Mouse (Mus musculus): ENCODE measurements around the gene Col5a1. TPM values are rescaled to one million over a fixed set of nuclear protein-coding genes. Genes with fewer than 3 reads are reported as not detected.

Gene Col5a1
- polyA plus RNA-seq, 1 experiment from 2014 or later, result 10.9 TPM

- Histone ChIP-seq H3K9ac (replicated peaks) (no peak overlapping the region), H3K4me1 (ENCODE audit: insufficient read depth) (no peaks in the 10 kb centered on the region), H3K9me3 (ENCODE audit: low read length) (no peaks in the 10 kb centered on the region), H3K4me2 (ENCODE audit: low read depth, low read length) (no peak overlapping the region), H3K36me3 (replicated peaks; ENCODE audit: insufficient read depth, low read length) (no peaks in the 10 kb centered on the region; the same call in 1 of the 2 replicates), H3K27me3 (ENCODE audit: insufficient read depth, low read length) (no peaks in the 10 kb centered on the region), H3K4me3 (ENCODE audit: low read depth, low read length) (no peak overlapping the region), H3K27ac (ENCODE audit: low read depth) (no peak overlapping the region)
- TF ChIP-seq CTCF (IDR thresholded peaks at IDR 0.05; ENCODE audit: low read depth) (no peak), EP300 (IDR thresholded peaks at IDR 0.05; ENCODE audit: low read depth) (no peak)
- WGBS (ENCODE audit: insufficient replicate concordance), result 78% methylated on average over 14 of the region's 14 CpGs
- DNase-seq (no peak), ATAC-seq (no peak)
Measured at GRCm38 (mm10) chr2:28038391-28039096, 152.3 kb downstream of the Col5a1 start.

GRCm38 (mm10) chr2:28039647-28040325, 153.6 kb downstream of the Col5a1 start:
- Histone ChIP-seq H3K36me3 (replicated peaks; ENCODE audit: insufficient read depth, low read length) (no peaks in the 10 kb centered on the region; the same call in 1 of the 2 replicates), H3K4me1 (ENCODE audit: insufficient read depth) (no peaks in the 10 kb centered on the region), H3K27ac (ENCODE audit: low read depth) (no peak overlapping the region), H3K27me3 (ENCODE audit: insufficient read depth, low read length) (no peaks in the 10 kb centered on the region), H3K9ac (replicated peaks) (no peak overlapping the region), H3K4me2 (ENCODE audit: low read depth, low read length) (no peak overlapping the region), H3K9me3 (ENCODE audit: low read length) (no peaks in the 10 kb centered on the region), H3K4me3 (ENCODE audit: low read depth, low read length) (no peak overlapping the region)
- WGBS (ENCODE audit: insufficient replicate concordance), result 86% methylated on average over 10 of the region's 10 CpGs
- ATAC-seq, result no peak
- TF ChIP-seq EP300 (IDR thresholded peaks at IDR 0.05; ENCODE audit: low read depth) (no peak), CTCF (IDR thresholded peaks at IDR 0.05; ENCODE audit: low read depth) (no peak)
- no peak for DNase-seq

GRCm38 (mm10) chr2:28040466-28040865, 154.2 kb downstream of the Col5a1 start:
- WGBS (ENCODE audit: insufficient replicate concordance), result 79% methylated on average over 1 of the region's 1 CpGs
- no peaks in the 10 kb centered on the region for H3K9me3 ChIP-seq (ENCODE audit: low read length)
- no peak overlapping the region for H3K27ac ChIP-seq (ENCODE audit: low read depth)
- H3K4me3 ChIP-seq (ENCODE audit: low read depth, low read length), result no peak overlapping the region
- peaks cover 2% of the 10 kb centered on the region; the same call in 1 of the 2 replicates for H3K4me1 ChIP-seq (ENCODE audit: insufficient read depth)
- ATAC-seq, result no peak
- no peaks in the 10 kb centered on the region for H3K27me3 ChIP-seq (ENCODE audit: insufficient read depth, low read length)
- H3K36me3 ChIP-seq (replicated peaks; ENCODE audit: insufficient read depth, low read length), result no peaks in the 10 kb centered on the region; the same call in 1 of the 2 replicates
- H3K9ac ChIP-seq (replicated peaks), result no peak overlapping the region
- DNase-seq, result no peak
- TF ChIP-seq EP300 (IDR thresholded peaks at IDR 0.05; ENCODE audit: low read depth), result no peak
- no peak for TF ChIP-seq CTCF (IDR thresholded peaks at IDR 0.05; ENCODE audit: low read depth)
- no peak overlapping the region for H3K4me2 ChIP-seq (ENCODE audit: low read depth, low read length)

- Histone ChIP-seq H3K4me1 (ENCODE audit: insufficient read depth) (peaks cover 2% of the 10 kb centered on the region; the same call in 1 of the 2 replicates), H3K9me3 (ENCODE audit: low read length) (no peaks in the 10 kb centered on the region), H3K27me3 (ENCODE audit: insufficient read depth, low read length) (no peaks in the 10 kb centered on the region), H3K9ac (replicated peaks) (no peak overlapping the region), H3K27ac (ENCODE audit: low read depth) (peak overlapping the region; percentile 48), H3K4me2 (ENCODE audit: low read depth, low read length) (no peak overlapping the region), H3K36me3 (replicated peaks; ENCODE audit: insufficient read depth, low read length) (no peaks in the 10 kb centered on the region), H3K4me3 (ENCODE audit: low read depth, low read length) (no peak overlapping the region)
- 77% methylated on average over 9 of the region's 9 CpGs for WGBS (ENCODE audit: insufficient replicate concordance)
- ATAC-seq (peak; percentile 60), DNase-seq (no peak)
- TF ChIP-seq EP300 (IDR thresholded peaks at IDR 0.05; ENCODE audit: low read depth) (no peak), CTCF (IDR thresholded peaks at IDR 0.05; ENCODE audit: low read depth) (no peak)
Measured at GRCm38 (mm10) chr2:28044920-28045598, 158.8 kb downstream of the Col5a1 start.

- Histone ChIP-seq H3K4me2 (ENCODE audit: low read depth, low read length) (no peak overlapping the region), H3K4me3 (ENCODE audit: low read depth, low read length) (no peak overlapping the region), H3K4me1 (ENCODE audit: insufficient read depth) (peaks cover 2% of the 10 kb centered on the region; the same call in 1 of the 2 replicates), H3K9ac (replicated peaks) (no peak overlapping the region), H3K36me3 (replicated peaks; ENCODE audit: insufficient read depth, low read length) (no peaks in the 10 kb centered on the region), H3K9me3 (ENCODE audit: low read length) (no peaks in the 10 kb centered on the region), H3K27me3 (ENCODE audit: insufficient read depth, low read length) (no peaks in the 10 kb centered on the region), H3K27ac (ENCODE audit: low read depth) (no peak overlapping the region)
- WGBS (ENCODE audit: insufficient replicate concordance), result 63% methylated on average over 6 of the region's 6 CpGs
- DNase-seq, result no peak
- TF ChIP-seq CTCF (IDR thresholded peaks at IDR 0.05; ENCODE audit: low read depth) (no peak), EP300 (IDR thresholded peaks at IDR 0.05; ENCODE audit: low read depth) (no peak)
- no peak for ATAC-seq
Measured at GRCm38 (mm10) chr2:28046311-28046710, 160.1 kb downstream of the Col5a1 start.

- TF ChIP-seq CTCF (IDR thresholded peaks at IDR 0.05; ENCODE audit: low read depth) (no peak), EP300 (IDR thresholded peaks at IDR 0.05; ENCODE audit: low read depth) (no peak)
- H3K4me1 ChIP-seq (ENCODE audit: insufficient read depth), result peaks cover 2% of the 10 kb centered on the region; the same call in 1 of the 2 replicates
- no peak overlapping the region for H3K27ac ChIP-seq (ENCODE audit: low read depth)
- H3K36me3 ChIP-seq (replicated peaks; ENCODE audit: insufficient read depth, low read length), result no peaks in the 10 kb centered on the region
- H3K4me3 ChIP-seq (ENCODE audit: low read depth, low read length), result no peak overlapping the region
- no peak overlapping the region for H3K9ac ChIP-seq (replicated peaks)
- H3K9me3 ChIP-seq (ENCODE audit: low read length), result no peaks in the 10 kb centered on the region
- no peaks in the 10 kb centered on the region for H3K27me3 ChIP-seq (ENCODE audit: insufficient read depth, low read length)
- no peak for ATAC-seq
- no peak for DNase-seq
- H3K4me2 ChIP-seq (ENCODE audit: low read depth, low read length), result no peak overlapping the region
- WGBS (ENCODE audit: insufficient replicate concordance), result 82% methylated on average over 7 of the region's 7 CpGs
Measured at GRCm38 (mm10) chr2:28047092-28047491, 160.9 kb downstream of the Col5a1 start.
